Mouse (Mus musculus) intestine, embryonic 14.5 days (tissue): Measurements from ENCODE around the gene Helz. TPM values are rescaled to one million over a fixed set of nuclear protein-coding genes. Genes with fewer than 3 reads are reported as not detected.
"Not testable (repeated sequence)": the region's sequence is repeated elsewhere in the genome, so short reads cannot be mapped to it uniquely, and the experiment has no call there.

ENCODE experiments used
- ATAC-seq: fragments of 200-750 bp; cut with Nextera tagmentation; replicated peaks from 2 replicates; pipeline ENCODE4 v1.8.0; 2017; ENCODE audit warnings: low read depth, moderate number of reproducible peaks, moderate TSS enrichment, moderate library complexity; ENCODE audit not compliant: low FRiP score, low TSS enrichment
- DNase-seq: peaks from one replicate; pipeline ENCODE4 v3.0.0-alpha.2; 2018; ENCODE audit warnings: low spot score
- H3K27ac ChIP-seq: fragments of 300-500 bp; sonication (generic); 2 replicates; pipeline ENCODE4 v1.5.1; 2014; ENCODE audit warnings: low read depth, mild to moderate bottlenecking, control low read depth
- H3K27me3 ChIP-seq: fragments of 300-500 bp; sonication (generic); replicated peaks from 2 replicates; pipeline ENCODE4 v1.6.1; 2014; ENCODE audit warnings: low read length, control low read depth; ENCODE audit not compliant: control insufficient read depth, insufficient read depth
- H3K36me3 ChIP-seq: fragments of 300-500 bp; sonication (generic); 2 replicates; pipeline ENCODE4 v1.6.1; 2014; ENCODE audit warnings: low read length, control low read depth; ENCODE audit not compliant: control insufficient read depth, insufficient read depth
- H3K4me1 ChIP-seq: fragments of 300-500 bp; sonication (generic); replicated peaks from 2 replicates; pipeline ENCODE4 v1.6.1; 2014; ENCODE audit warnings: low read length, control low read depth, mixed read lengths; ENCODE audit not compliant: control insufficient read depth, insufficient read depth
- H3K4me2 ChIP-seq: fragments of 300-500 bp; sonication (generic); 2 replicates; pipeline ENCODE4 v1.6.1; 2014; ENCODE audit warnings: low read length
- H3K4me3 ChIP-seq: fragments of 300-500 bp; sonication (generic); 2 replicates; pipeline ENCODE4 v1.5.1; 2014; ENCODE audit warnings: low read depth, low read length, control low read depth, mixed read lengths
- H3K9ac ChIP-seq: fragments of 300-500 bp; sonication (generic); 2 replicates; pipeline ENCODE4 v1.6.1; 2014; ENCODE audit warnings: mild to moderate bottlenecking, low read length
- H3K9me3 ChIP-seq: fragments of 300-500 bp; sonication (generic); 2 replicates; pipeline ENCODE4 v1.6.1; 2016; ENCODE audit warnings: low read length, control low read depth; ENCODE audit not compliant: control insufficient read depth
- WGBS: fragments of 180-500 bp; shearing (Covaris S2); extraction: QIAGEN DNeasy Blood & Tissue Kit; methylation state at CpG from one replicate; pipeline ENCODE4 v1.1.7; 2014; 5-methylcytosine and 5-hydroxymethylcytosine counted together
- polyA plus RNA-seq: library from polyadenylated mRNA; unstranded; fragments of >200 nt; fragmentation: Nextera tagmentation; extraction: Ambion mirVana; gene quantifications from 2 replicates; pipeline ENCODE4 v1.2.1, GENCODE M21; 2014

Helz gene
- polyA plus RNA-seq, 1 experiment from 2014 or later: 22.6 TPM

- Histone ChIP-seq H3K36me3 (peaks cover 49% of the 10 kb centered on the region), H3K9ac (no peak overlapping the region), H3K4me2 (no peak overlapping the region), H3K9me3 (no peaks in the 10 kb centered on the region), H3K27me3 (no peaks in the 10 kb centered on the region), H3K4me3 (no peak overlapping the region), H3K4me1 (no peaks in the 10 kb centered on the region), H3K27ac (no peak overlapping the region)
- 94% methylated on average over 4 of the region's 4 CpGs for WGBS
- DNase-seq (no peak), ATAC-seq (no peak)
These were observed 33.1 kb downstream of the Helz start for GRCm38 (mm10) chr11:107580786-107581185.

GRCm38 (mm10) chr11:107584660-107585451 lies 37.1 kb downstream of the Helz start:
- no peak overlapping the region for H3K4me2 ChIP-seq
- no peak overlapping the region for H3K9ac ChIP-seq
- ATAC-seq: no peak
- no peak for DNase-seq
- WGBS: 72% methylated on average over 12 of the region's 12 CpGs
- no peaks in the 10 kb centered on the region for H3K4me1 ChIP-seq
- peaks cover 23% of the 10 kb centered on the region for H3K36me3 ChIP-seq
- H3K27ac ChIP-seq: no peak overlapping the region
- H3K27me3 ChIP-seq: no peaks in the 10 kb centered on the region
- H3K4me3 ChIP-seq: no peak overlapping the region
- no peaks in the 10 kb centered on the region for H3K9me3 ChIP-seq

- not testable (repeated sequence) for H3K4me3 ChIP-seq, DNase-seq, H3K27ac ChIP-seq, H3K9me3 ChIP-seq, H3K4me1 ChIP-seq, H3K27me3 ChIP-seq, ATAC-seq, H3K4me2 ChIP-seq, H3K9ac ChIP-seq
- peaks cover 15% of the 10 kb centered on the region for H3K36me3 ChIP-seq
- 87% methylated on average over 5 of the region's 5 CpGs for WGBS
These were observed 38.4 kb downstream of the Helz start for GRCm38 (mm10) chr11:107586129-107586528.

GRCm38 (mm10) chr11:107587141-107587540 lies 39.4 kb downstream of the Helz start:
- Histone ChIP-seq H3K27me3 (no peaks in the 10 kb centered on the region), H3K9ac (no peak overlapping the region), H3K27ac (no peak overlapping the region), H3K4me2 (no peak overlapping the region), H3K4me1 (no peaks in the 10 kb centered on the region), H3K36me3 (peaks cover 12% of the 10 kb centered on the region), H3K4me3 (no peak overlapping the region), H3K9me3 (no peaks in the 10 kb centered on the region)
- ATAC-seq (no peak), DNase-seq (no peak)
- 87% methylated on average over 7 of the region's 7 CpGs for WGBS

DNA sequence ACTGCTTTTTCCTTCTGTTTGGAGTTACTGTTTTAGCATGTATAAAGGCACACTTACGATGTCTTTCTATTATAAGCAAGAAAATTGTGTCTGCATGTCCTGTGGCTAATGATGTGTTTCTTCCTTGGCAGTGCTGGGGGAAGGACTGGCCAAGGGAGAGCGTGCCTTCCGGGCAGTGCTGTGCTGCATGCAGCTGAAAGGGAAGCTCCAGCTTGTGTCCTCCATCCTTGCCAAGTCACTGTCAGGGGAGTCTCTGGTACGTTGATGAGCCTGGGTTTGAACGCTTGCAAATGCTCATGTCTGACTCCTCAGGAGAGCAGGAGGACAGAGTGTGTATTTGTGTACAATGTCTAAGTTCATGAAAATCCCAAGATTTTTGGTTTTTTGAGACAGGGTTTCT lies 44.8 kb downstream of the Helz start:
- WGBS: 93% methylated on average over 5 of the region's 5 CpGs
- Histone ChIP-seq H3K9me3 (no peaks in the 10 kb centered on the region), H3K36me3 (peaks cover 39% of the 10 kb centered on the region), H3K4me2 (no peak overlapping the region), H3K27me3 (no peaks in the 10 kb centered on the region), H3K9ac (no peak overlapping the region), H3K4me3 (no peak overlapping the region), H3K4me1 (no peaks in the 10 kb centered on the region), H3K27ac (no peak overlapping the region)
- DNase-seq (no peak), ATAC-seq (no peak)

GRCm38 (mm10) chr11:107597381-107597780 lies 49.7 kb downstream of the Helz start:
- Histone ChIP-seq H3K4me2 (no peak overlapping the region), H3K36me3 (peaks cover 67% of the 10 kb centered on the region), H3K4me1 (no peaks in the 10 kb centered on the region), H3K4me3 (no peak overlapping the region), H3K9me3 (no peaks in the 10 kb centered on the region), H3K27me3 (no peaks in the 10 kb centered on the region), H3K9ac (no peak overlapping the region), H3K27ac (no peak overlapping the region)
- ATAC-seq (no peak), DNase-seq (no peak)
- 88% methylated on average over 4 of the region's 4 CpGs for WGBS

GRCm38 (mm10) chr11:107605694-107606093 lies 58.0 kb downstream of the Helz start:
- Histone ChIP-seq H3K4me2 (no peak overlapping the region), H3K27me3 (no peaks in the 10 kb centered on the region), H3K9me3 (no peaks in the 10 kb centered on the region), H3K27ac (no peak overlapping the region), H3K4me3 (no peak overlapping the region), H3K36me3 (peaks cover 57% of the 10 kb centered on the region), H3K4me1 (no peaks in the 10 kb centered on the region), H3K9ac (no peak overlapping the region)
- ATAC-seq (no peak), DNase-seq (no peak)
- 87% methylated on average over 7 of the region's 7 CpGs for WGBS

GRCm38 (mm10) chr11:107613906-107614305 lies 66.2 kb downstream of the Helz start:
- Histone ChIP-seq H3K4me2 (no peak overlapping the region), H3K27me3 (no peaks in the 10 kb centered on the region), H3K36me3 (peaks cover 40% of the 10 kb centered on the region), H3K4me1 (no peaks in the 10 kb centered on the region), H3K27ac (no peak overlapping the region), H3K9ac (no peak overlapping the region), H3K9me3 (no peaks in the 10 kb centered on the region), H3K4me3 (no peak overlapping the region)
- no peak for DNase-seq
- ATAC-seq: no peak
- 74% methylated on average over 5 of the region's 5 CpGs for WGBS

- Histone ChIP-seq H3K9me3 (no peaks in the 10 kb centered on the region), H3K4me1 (no peaks in the 10 kb centered on the region), H3K36me3 (peaks cover 58% of the 10 kb centered on the region), H3K4me3 (no peak overlapping the region), H3K4me2 (no peak overlapping the region), H3K27ac (no peak overlapping the region), H3K27me3 (no peaks in the 10 kb centered on the region), H3K9ac (no peak overlapping the region)
- ATAC-seq: no peak
- no peak for DNase-seq
- WGBS: 92% methylated on average over 4 of the region's 5 CpGs
These were observed 68.0 kb downstream of the Helz start for GRCm38 (mm10) chr11:107615696-107616095.
